Mouse (Mus musculus) CH12.LX (cell line): Measurements from ENCODE around the gene Agbl2. TPM values are rescaled to one million over a fixed set of nuclear protein-coding genes. Genes with fewer than 3 reads are reported as not detected.

ENCODE experiments used
- DNase-seq: peaks from one replicate; pipeline ENCODE4 v3.0.0-alpha.2; 2013; ENCODE audit errors: extremely low read depth
- H3K27ac ChIP-seq: 2 replicates; pipeline ENCODE4 v1.5.1; 2012; ENCODE audit warnings: low read depth, mild to moderate bottlenecking, control low read depth, moderate library complexity; ENCODE audit not compliant: insufficient read depth
- H3K27me3 ChIP-seq: replicated peaks from 2 replicates; pipeline ENCODE3; 2012; ENCODE audit warnings: inconsistent platforms
- H3K36me3 ChIP-seq, 2 experiments: replicated peaks in 1 of 2; 2 replicates each; pipeline versions ENCODE3 to v1.6.1; 2012; ENCODE audit warnings: inconsistent platforms in 1 of 2, low read length in 1 of 2, mild to moderate bottlenecking in 1 of 2, mixed read lengths in 1 of 2, moderate library complexity in 1 of 2; ENCODE audit not compliant: control insufficient read depth in 1 of 2, insufficient read depth in 1 of 2
- H3K4me1 ChIP-seq, 2 experiments: 2 replicates each; pipeline ENCODE4 v1.6.1; 2012; ENCODE audit warnings: inconsistent platforms in 1 of 2, moderate library complexity in 1 of 2; ENCODE audit not compliant: insufficient read depth in 2 of 2, control insufficient read depth in 1 of 2
- H3K4me2 ChIP-seq: 2 replicates; pipeline ENCODE4 v1.6.1; 2012; ENCODE audit warnings: low read depth, mild to moderate bottlenecking, control low read depth; ENCODE audit not compliant: poor library complexity, insufficient read depth, severe bottlenecking
- H3K4me3 ChIP-seq, 3 experiments: fragments of 150-350 bp in 1 of 3; sonication (generic) in 1 of 3; replicated peaks in 1 of 3; 2 replicates each; pipeline versions ENCODE3 to v1.5.1; 2011 to 2012; ENCODE audit warnings: low read depth in 2 of 3, low read length in 2 of 3, mild to moderate bottlenecking in 2 of 3, moderate library complexity in 2 of 3, control low read depth in 1 of 3, improper control_type of control experiment in 1 of 3, inconsistent platforms in 1 of 3, mixed read lengths in 1 of 3; ENCODE audit not compliant: poor library complexity in 1 of 3
- H3K79me2 ChIP-seq: replicated peaks from 2 replicates; pipeline ENCODE4 v1.6.1; 2012; ENCODE audit warnings: mild to moderate bottlenecking, moderate library complexity; ENCODE audit not compliant: control insufficient read depth, poor library complexity, insufficient read depth, severe bottlenecking; ENCODE audit errors: extremely low read depth
- H3K9ac ChIP-seq: 2 replicates; pipeline ENCODE4 v1.6.1; 2012; ENCODE audit warnings: low read depth, mild to moderate bottlenecking, control low read depth, moderate library complexity; ENCODE audit not compliant: insufficient read depth
- H3K9me3 ChIP-seq: replicated peaks from 2 replicates; pipeline ENCODE3; 2012; ENCODE audit warnings: low read length, inconsistent platforms, mixed read lengths
- BHLHE40 ChIP-seq: IDR thresholded peaks from 2 replicates; pipeline ENCODE4 v1.6.1; 2011; ENCODE audit warnings: mild to moderate bottlenecking, low read depth, low read length, improper control_type of control experiment
- CTCF ChIP-seq, 2 experiments: IDR thresholded peaks in 1 of 2; conservative IDR thresholded peaks in 1 of 2; 2 replicates each; pipeline ENCODE4 v1.5.1; 2011 to 2012; ENCODE audit warnings: low read depth in 2 of 2, low read length in 2 of 2, improper control_type of control experiment in 1 of 2, inconsistent platforms in 1 of 2, mild to moderate bottlenecking in 1 of 2, moderate library complexity in 1 of 2
- EP300 ChIP-seq: IDR thresholded peaks from 2 replicates; pipeline ENCODE4 v1.6.1; 2011; ENCODE audit warnings: low read length, improper control_type of control experiment
- ETS1 ChIP-seq: conservative IDR thresholded peaks from 2 replicates; pipeline ENCODE4 v1.6.1; 2012; ENCODE audit warnings: low read depth, mild to moderate bottlenecking, inconsistent platforms, low read length, improper control_type of control experiment, moderate library complexity
- GABPA ChIP-seq: IDR thresholded peaks from 2 replicates; pipeline ENCODE4 v1.6.1; 2012; ENCODE audit warnings: low read depth, low read length, improper control_type of control experiment, inconsistent platforms; ENCODE audit not compliant: insufficient replicate concordance
- HCFC1 ChIP-seq: IDR thresholded peaks from 2 replicates; pipeline ENCODE4 v1.6.1; 2012; ENCODE audit warnings: low read depth, mild to moderate bottlenecking, inconsistent platforms, low read length, improper control_type of control experiment
- IRF4 ChIP-seq: IDR thresholded peaks from 2 replicates; pipeline ENCODE4 v1.6.1; 2014; ENCODE audit warnings: low read depth, mild to moderate bottlenecking, inconsistent platforms, low read length, improper control_type of control experiment
- MAFK ChIP-seq: IDR thresholded peaks from 2 replicates; pipeline ENCODE4 v1.6.1; 2011; ENCODE audit warnings: low read length, improper control_type of control experiment; ENCODE audit not compliant: insufficient replicate concordance
- MAZ ChIP-seq: IDR thresholded peaks from 2 replicates; pipeline ENCODE4 v1.6.1; 2012; ENCODE audit warnings: low read depth, mild to moderate bottlenecking, inconsistent platforms, low read length, improper control_type of control experiment, moderate library complexity
- NRF1 ChIP-seq: IDR thresholded peaks from 2 replicates; pipeline ENCODE4 v1.6.1; 2014; ENCODE audit warnings: low read depth, mild to moderate bottlenecking, inconsistent platforms, low read length, improper control_type of control experiment, moderate library complexity
- POLR2A ChIP-seq: IDR thresholded peaks from 2 replicates; pipeline ENCODE4 v1.6.1; 2011; ENCODE audit warnings: low read depth, mild to moderate bottlenecking, improper control_type of control experiment, low read length
- POLR2AphosphoS2 ChIP-seq: IDR thresholded peaks from 2 replicates; pipeline ENCODE4 v1.6.1; 2011; ENCODE audit warnings: low read depth, low read length, improper control_type of control experiment
- RCOR1 ChIP-seq: conservative IDR thresholded peaks from 2 replicates; pipeline ENCODE4 v1.6.1; 2012; ENCODE audit warnings: low read depth, mild to moderate bottlenecking, inconsistent platforms, low read length, improper control_type of control experiment
- TCF12 ChIP-seq: IDR thresholded peaks from 2 replicates; pipeline ENCODE4 v1.6.1; 2014; ENCODE audit warnings: low read depth, mild to moderate bottlenecking, inconsistent platforms, low read length, improper control_type of control experiment
- USF2 ChIP-seq: conservative IDR thresholded peaks from 2 replicates; pipeline ENCODE4 v1.6.1; 2011; ENCODE audit warnings: low read depth, low read length, improper control_type of control experiment
- ZC3H11A ChIP-seq: IDR thresholded peaks from 2 replicates; pipeline ENCODE4 v1.6.1; 2012; ENCODE audit warnings: low read depth, mild to moderate bottlenecking, inconsistent platforms, low read length, improper control_type of control experiment
- ZNF384 ChIP-seq: IDR thresholded peaks from 2 replicates; pipeline ENCODE4 v1.6.1; 2012; ENCODE audit warnings: low read depth, low read length, improper control_type of control experiment, inconsistent platforms
- dilution Hi-C: fragments of 300-500 bp; cut with MboI; formaldehyde crosslinking; loops from 2 replicates; pipeline ENCODE4 v1.14.3; 2020; ENCODE audit warnings: low sequenced_read_pairs; ENCODE audit not compliant: extremely low pct_unique_long_range_greater_than_20kb, extremely low pct_ligation_motif_present
- in situ Hi-C: fragments of 300-500 bp; cut with MboI; formaldehyde crosslinking; loops from 3 replicates; pipeline ENCODE4 v1.14.3; 2019; ENCODE audit warnings: low sequenced_read_pairs, low pct_ligation_motif_present, low pct_unique_long_range_greater_than_20kb, mixed read lengths
- polyA plus RNA-seq: library from polyadenylated mRNA; unstranded; fragments of >175 nt; gene quantifications from 2 replicates; pipeline ENCODE4 v1.2.1, GENCODE M21; 2012; ENCODE audit warnings: low read depth; ENCODE audit not compliant: insufficient read length
- total RNA-seq, 2 experiments: library from RNA; depleted of rRNA; stranded (reverse); fragments of 300-350 nt in 1 of 2; fragments of >200 nt in 1 of 2; gene quantifications; 2 replicates each; pipeline ENCODE4 v1.2.3; 2012 to 2014

Agbl2 gene
- total and polyA plus RNA-seq, 3 experiments, result not detected

DNA sequence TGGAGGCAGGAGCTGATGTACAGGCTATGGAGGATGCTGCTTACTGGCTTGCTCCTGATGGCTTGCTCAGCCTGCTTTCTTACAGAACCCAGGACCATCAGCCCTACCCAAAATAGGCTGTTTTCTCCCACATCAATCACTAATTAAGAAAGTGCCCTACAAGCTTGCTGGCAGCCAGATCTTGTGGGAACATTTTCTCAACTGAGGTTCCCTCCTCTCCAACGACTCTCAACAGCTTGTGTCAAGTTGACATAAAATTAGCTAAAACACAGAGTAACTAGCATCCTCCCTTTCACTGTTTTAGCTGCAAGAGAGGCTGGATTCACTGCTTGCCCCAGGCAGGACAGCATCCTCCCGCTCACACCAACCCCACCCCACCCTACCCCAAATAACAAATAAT, 99.3 kb downstream of the Agbl2 start:
- Histone ChIP-seq H3K4me3 (no peak overlapping the region), H3K4me2 (no peak overlapping the region), H3K27ac (no peak overlapping the region), H3K36me3 (no peaks in the 10 kb centered on the region), H3K9me3 (peaks cover 7% of the 10 kb centered on the region), H3K9ac (no peak overlapping the region), H3K79me2 (no peaks in the 10 kb centered on the region), H3K27me3 (peaks cover 8% of the 10 kb centered on the region), H3K4me1 (no peaks in the 10 kb centered on the region)
- TF ChIP-seq ETS1, result no peak
- no peak for TF ChIP-seq USF2
- TF ChIP-seq IRF4, result no peak
- TF ChIP-seq CTCF (conservative IDR thresholded peaks at IDR 0.05 in 1 of 2, IDR thresholded peaks at IDR 0.05 in 1 of 2; ENCODE audit: low read depth in 2 of 2, low read length in 2 of 2), result no peak
- no peak for TF ChIP-seq EP300
- no peak for TF ChIP-seq MAZ
- no peak for TF ChIP-seq ZNF384
- no peak for TF ChIP-seq ZC3H11A
- no peak for TF ChIP-seq POLR2AphosphoS2
- TF ChIP-seq NRF1, result no peak
- TF ChIP-seq GABPA, result no peak
- TF ChIP-seq HCFC1, result no peak
- no peak for TF ChIP-seq POLR2A
- no peak for TF ChIP-seq MAFK
- TF ChIP-seq RCOR1, result no peak
- no peak for TF ChIP-seq TCF12
- TF ChIP-seq BHLHE40, result no peak
- no peak for DNase-seq
- dilution Hi-C loops, result no loop called here
- in situ Hi-C loops, result no loop called here

Other genes with a start within 250 kb of the Agbl2 start
- gene Ptprj, start 202.1 kb upstream of the Agbl2 start, total RNA-seq (2012; rRNA removed), result 7.3 and 9.7 TPM in 2 replicates
- 6.8 and 6.9 TPM in 2 replicates for gene Ptprj, start 202.1 kb upstream of the Agbl2 start, total RNA-seq (2014; rRNA removed)
- 7.3 and 8.9 TPM in 2 replicates for gene Ptprj, start 202.1 kb upstream of the Agbl2 start, polyA plus RNA-seq
- 32.7 and 37.5 TPM in 2 replicates for gene Nup160, start 105.5 kb upstream of the Agbl2 start, total RNA-seq (2012; rRNA removed)
- 59.1 and 73.4 TPM in 2 replicates for gene Nup160, start 105.5 kb upstream of the Agbl2 start, total RNA-seq (2014; rRNA removed)
- 71.8 and 79.3 TPM in 2 replicates for gene Nup160, start 105.5 kb upstream of the Agbl2 start, polyA plus RNA-seq
- 33.6 and 41.3 TPM in 2 replicates for gene Fnbp4, start 37.4 kb upstream of the Agbl2 start, total RNA-seq (2012; rRNA removed)
- gene Fnbp4, start 37.4 kb upstream of the Agbl2 start, total RNA-seq (2014; rRNA removed), result 48.8 and 54.9 TPM in 2 replicates
- gene Fnbp4, start 37.4 kb upstream of the Agbl2 start, polyA plus RNA-seq, result 66.7 and 74.0 TPM in 2 replicates
- 70.0 and 82.8 TPM in 2 replicates for gene Mtch2, start 64.4 kb downstream of the Agbl2 start, total RNA-seq (2012; rRNA removed)
- 158 and 173 TPM in 2 replicates for gene Mtch2, start 64.4 kb downstream of the Agbl2 start, total RNA-seq (2014; rRNA removed)
- gene Mtch2, start 64.4 kb downstream of the Agbl2 start, polyA plus RNA-seq, result 162 and 209 TPM in 2 replicates
- gene C1qtnf4, start 103.1 kb downstream of the Agbl2 start, total RNA-seq (2012; rRNA removed), result not detected in 2 replicates
- gene C1qtnf4, start 103.1 kb downstream of the Agbl2 start, total RNA-seq (2014; rRNA removed), result not detected in 2 replicates
- gene C1qtnf4, start 103.1 kb downstream of the Agbl2 start, polyA plus RNA-seq, result not detected in 2 replicates
- 20.5 and 28.4 TPM in 2 replicates for gene Kbtbd4, start 122.0 kb downstream of the Agbl2 start, total RNA-seq (2012; rRNA removed)
- gene Kbtbd4, start 122.0 kb downstream of the Agbl2 start, total RNA-seq (2014; rRNA removed), result 19.5 and 20.1 TPM in 2 replicates
- gene Kbtbd4, start 122.0 kb downstream of the Agbl2 start, polyA plus RNA-seq, result 21.7 and 24.9 TPM in 2 replicates
- gene Ndufs3, start 122.1 kb downstream of the Agbl2 start, total RNA-seq (2012; rRNA removed), result 133 and 146 TPM in 2 replicates
- 182 and 195 TPM in 2 replicates for gene Ndufs3, start 122.1 kb downstream of the Agbl2 start, total RNA-seq (2014; rRNA removed)
- gene Ndufs3, start 122.1 kb downstream of the Agbl2 start, polyA plus RNA-seq, result 185 and 190 TPM in 2 replicates
- 29.7 and 33.8 TPM in 2 replicates for gene Celf1, start 157.7 kb downstream of the Agbl2 start, total RNA-seq (2012; rRNA removed)
- 50.9 and 52.8 TPM in 2 replicates for gene Celf1, start 157.7 kb downstream of the Agbl2 start, total RNA-seq (2014; rRNA removed)
- 67.4 and 69.7 TPM in 2 replicates for gene Celf1, start 157.7 kb downstream of the Agbl2 start, polyA plus RNA-seq